Mouse (Mus musculus) ovary, postnatal 14 days (tissue): ENCODE measurements at regions not wholly inside any gene's neighbourhood (a gene's known extent, or its start where the extent isn't known, plus 50 kb on each side); places are given as distances from the start of the nearest gene placed in this dataset.
"Not testable (repeated sequence)": the region's sequence is repeated elsewhere in the genome, so short reads cannot be mapped to it uniquely, and the experiment has no call there.

Experiments used
- DNase-seq: peaks from one replicate; pipeline ENCODE4 v3.0.0; 2022; ENCODE audit warnings: low spot score

DNA sequence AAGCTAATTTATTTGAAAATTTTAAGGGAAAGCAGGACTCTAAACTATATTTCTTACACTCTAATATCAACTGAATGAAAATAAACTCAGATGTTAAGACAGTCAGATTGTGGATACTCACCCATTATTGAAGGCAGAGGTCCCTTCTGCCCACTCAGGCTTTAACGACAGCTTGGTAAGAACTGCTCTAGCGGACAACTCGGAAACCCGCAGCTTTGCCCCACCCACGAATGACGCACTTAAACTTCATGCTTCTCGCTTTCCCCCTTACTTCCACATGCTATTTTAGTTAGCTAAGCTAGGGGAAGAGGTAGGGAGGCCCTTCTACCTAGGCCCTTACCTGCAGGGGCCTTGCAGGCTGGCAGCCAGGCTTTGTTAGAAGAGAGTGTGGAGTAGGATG, 50.8 kb upstream of the Elmo1 start:
- DNase-seq: no peak

DNA sequence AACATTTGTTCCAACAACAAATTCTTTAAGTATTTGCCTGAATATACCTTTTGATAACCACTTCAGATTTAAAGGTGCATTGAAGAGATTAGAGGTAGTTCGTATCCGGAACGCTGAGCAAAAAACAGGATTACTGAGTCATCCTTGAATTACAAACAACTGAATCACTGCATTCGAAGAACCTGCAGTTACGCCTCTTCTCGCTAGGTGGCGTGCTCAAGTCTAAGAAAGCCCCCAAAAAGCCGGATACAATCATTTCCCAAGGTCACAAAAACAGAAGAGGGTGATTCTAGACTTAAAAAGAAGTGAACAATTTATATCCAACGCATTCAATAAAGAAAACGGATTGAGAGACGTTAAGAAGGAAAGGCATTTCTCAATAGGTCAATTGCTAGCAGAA, 51.9 kb upstream of the Elmo1 start:
- no peak for DNase-seq

DNA sequence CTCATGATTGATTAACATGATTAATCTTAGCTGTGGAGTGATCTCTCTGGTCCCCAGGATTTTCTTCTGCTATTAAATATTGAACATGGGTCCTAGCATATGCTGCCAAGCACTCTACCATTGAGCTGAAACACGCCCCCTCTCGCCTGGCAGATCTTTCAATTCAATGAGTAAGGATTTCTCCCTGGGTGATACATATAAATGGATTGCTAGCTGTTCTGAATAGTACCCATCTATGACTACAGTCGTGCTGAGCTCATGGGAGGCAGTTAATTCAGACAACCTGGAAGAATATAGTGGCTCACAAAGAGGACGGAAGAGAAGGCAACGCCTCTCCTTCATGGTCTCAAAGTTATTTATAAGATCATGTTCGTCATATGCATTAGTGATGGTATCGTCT, 53.0 kb upstream of the Elmo1 start:
- no peak for DNase-seq

DNA sequence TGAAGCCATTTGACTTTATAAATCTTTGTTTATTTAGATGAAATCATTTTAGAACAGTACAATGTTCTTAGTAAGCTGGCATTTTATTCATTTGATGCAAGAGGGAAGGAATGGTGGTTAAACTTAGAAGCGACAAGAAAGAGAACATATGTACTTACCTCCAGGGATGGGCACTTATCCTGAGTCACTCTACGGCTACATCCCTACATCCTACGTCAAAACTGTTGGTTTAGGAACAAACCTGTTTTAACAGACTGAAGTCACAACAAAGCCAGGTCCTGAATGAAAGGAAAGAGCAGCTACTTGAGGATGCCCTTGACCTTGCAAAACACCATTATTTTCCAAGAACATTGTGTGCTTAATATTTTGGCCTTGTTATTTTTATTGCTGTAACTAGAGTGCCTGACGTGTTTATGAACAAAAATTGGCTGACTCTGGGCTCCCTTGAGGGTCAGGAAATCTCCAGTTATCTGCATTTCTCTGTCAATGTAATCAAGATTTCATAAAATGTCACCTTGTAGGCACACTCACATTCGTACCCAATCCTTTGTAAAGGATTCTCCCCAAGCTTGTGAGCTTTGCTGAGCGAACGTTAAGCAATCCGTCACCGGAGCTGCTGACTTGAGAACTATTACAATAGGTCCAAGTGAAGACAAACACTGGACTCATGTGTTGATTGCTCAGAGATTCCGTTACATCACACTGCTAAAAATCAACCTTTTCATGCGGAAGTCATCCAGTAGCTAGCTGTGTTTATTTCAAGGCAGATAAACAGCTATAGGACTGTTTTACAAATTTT, 56.3 kb upstream of the Elmo1 start:
- no peak for DNase-seq

DNA sequence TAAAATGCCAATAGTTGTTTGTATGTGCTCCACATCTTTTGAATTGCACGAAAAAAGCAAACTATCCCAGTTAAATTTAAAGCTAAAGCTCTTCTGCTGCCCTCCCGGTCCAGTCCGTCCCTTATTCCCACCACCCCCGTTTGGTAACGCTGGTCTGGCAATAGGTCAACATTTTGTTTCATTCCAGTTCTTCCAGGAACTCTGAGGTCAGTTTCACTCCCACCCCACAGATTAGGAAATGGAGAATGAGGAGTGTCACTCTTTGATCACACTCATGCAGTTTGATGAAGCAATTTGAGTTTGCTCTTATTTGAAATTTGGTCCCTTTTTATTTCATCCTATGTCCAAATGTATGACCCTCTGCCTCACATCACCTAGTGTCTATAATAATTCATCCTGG, 58.7 kb upstream of the Elmo1 start:
- no peak for DNase-seq

DNA sequence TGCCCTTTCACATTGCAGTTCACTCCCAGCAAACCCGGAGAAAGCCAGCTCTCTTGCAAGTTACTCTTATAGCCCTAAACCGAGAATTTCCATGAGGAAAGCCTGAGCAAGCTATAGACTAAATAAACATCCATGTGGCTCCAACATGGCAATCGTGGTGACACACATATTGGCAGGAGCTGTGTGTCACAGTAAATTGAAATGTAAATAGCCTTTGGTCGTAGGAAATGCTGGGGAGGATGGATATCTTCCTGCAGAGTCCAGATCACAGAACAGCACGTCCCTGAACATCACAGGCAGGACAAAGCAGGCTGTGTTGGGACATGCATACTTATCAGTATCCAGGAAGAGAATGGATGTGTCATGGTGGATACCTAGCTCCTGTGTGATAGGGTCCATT, 59.3 kb upstream of the Elmo1 start:
- no peak for DNase-seq

DNA sequence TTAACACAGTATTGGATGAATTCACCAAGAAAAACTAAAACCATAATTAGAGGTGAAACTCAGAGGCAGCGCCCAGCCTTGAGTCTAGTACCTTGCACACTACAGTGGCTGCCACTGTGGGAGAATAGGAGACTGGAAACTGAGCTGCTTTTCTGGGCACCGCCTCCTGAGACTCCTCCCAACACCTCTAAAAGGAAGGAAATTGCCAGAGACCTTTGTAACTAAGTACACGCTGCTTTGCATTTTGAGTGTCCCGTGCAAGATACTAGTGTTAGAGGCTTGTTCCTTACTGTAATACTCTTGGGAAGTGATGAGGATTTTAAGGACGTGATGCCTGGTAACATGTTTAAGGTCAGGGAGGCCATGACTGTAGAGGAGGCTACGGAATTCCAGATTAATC, 63.8 kb upstream of the Elmo1 start:
- DNase-seq: no peak

DNA sequence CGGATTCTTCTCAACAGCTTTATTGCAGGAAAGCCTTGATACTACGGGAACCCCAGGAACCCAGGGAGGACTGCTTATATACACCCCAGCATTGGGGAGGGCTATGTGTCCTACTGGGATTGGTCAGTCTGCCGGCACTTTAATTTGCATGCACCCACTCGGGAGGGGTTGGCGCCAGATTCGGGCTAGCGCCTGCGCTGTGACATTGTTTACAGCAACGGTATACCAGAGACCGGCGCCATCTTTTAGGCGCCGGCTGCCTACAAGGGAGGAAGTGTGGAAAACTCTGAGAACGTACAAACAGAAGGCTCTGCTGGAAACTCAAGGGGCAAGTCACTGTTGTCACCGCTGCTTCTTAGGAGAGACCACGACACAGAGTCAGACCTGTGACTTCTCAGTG, 73.9 kb upstream of the Elmo1 start:
- DNase-seq: not testable (repeated sequence)

DNA sequence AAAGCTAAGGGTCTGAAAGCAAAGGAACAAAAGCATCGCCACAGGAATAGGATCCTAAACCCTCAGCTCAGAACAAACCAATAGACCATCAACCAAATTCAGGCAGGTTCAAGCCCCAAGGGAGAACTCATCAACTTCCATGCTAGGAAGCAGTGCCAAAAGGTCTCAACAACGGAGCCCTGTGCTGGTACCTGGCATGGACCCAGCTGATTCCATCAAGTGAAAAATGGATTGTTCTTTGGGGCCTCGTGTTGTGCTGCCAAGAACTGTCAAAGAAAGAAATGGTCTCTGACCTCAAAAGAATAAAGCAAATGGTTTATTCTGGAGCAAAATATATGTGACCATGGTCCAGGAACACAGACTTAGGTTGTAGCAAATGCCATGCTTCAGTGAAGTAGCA, 77.8 kb upstream of the Elmo1 start:
- peak; percentile 4 for DNase-seq

DNA sequence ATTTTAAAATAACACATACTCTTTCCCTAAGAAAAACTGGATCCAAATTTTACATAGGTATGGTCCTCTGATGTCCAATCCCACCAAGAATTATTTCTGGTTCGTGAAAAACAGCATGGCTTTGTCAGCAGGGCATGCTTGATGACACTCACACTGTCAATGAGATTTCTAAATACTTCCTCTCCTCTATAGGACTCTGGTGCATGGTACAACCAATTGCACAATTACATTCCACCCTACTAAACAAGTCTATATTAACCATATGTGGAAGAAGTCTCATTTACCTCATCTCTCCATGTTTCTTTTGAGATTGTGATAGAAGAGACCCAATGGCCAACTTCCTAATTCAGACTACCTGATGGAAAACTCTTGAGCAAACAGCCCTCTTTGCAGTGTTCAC, 81.2 kb upstream of the Elmo1 start:
- no peak for DNase-seq

DNA sequence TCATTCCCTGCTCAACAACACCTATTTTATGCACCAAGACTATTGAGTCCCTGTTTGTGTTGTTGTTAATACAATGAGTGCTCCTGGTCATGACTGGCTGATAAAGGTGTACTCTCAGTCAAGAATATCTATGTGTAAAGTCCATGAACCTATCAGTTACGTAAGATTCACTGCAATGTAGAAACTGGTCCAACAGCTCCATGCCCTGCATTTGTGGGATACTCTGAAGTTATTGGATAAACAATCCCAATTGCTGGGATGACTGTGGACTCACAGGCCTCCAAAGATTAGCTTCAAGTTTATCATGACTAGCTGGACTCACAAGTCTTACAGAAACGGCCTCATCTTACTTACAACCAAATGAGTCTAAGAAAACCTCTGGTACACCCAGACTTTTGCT, 82.8 kb upstream of the Elmo1 start:
- DNase-seq: no peak

DNA sequence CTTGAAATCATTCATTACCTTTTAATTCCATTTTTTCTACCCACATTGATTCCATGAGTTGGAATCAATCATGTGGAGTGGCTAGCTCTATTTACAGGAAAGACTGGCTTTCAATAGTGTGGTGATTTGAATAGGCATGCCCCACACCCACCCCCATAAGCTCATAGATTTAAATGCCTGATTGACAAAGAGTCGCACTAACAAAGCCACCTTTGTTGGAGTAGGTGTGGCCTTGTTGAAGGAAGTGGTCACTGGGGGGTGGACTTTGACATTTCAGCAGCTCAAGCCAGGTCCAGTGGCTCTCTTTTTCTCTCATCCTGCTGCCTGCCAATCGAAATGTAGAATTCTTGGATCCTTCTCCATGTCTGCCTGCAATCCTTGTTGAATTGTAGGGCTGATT, 92.8 kb upstream of the Elmo1 start:
- no peak for DNase-seq

DNA sequence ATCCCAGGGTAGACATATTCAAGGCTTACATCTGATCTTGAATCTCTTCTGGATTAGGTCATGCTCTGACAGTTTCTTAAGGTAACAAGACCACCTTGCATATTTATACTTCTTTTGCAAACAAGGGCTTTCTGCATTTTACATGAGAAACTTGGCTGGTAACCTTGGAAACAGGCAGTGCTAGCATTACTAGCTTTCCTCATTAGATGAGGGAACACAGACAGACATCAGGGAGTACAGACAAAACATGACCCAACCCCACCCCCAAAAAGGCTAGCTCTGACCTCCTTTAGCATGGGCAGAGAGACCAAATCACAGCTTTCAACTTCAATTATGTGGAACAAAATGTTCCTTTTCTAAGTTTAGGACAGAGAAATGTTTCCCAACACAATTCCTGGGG, 114.8 kb upstream of the Elmo1 start:
- DNase-seq: no peak

DNA sequence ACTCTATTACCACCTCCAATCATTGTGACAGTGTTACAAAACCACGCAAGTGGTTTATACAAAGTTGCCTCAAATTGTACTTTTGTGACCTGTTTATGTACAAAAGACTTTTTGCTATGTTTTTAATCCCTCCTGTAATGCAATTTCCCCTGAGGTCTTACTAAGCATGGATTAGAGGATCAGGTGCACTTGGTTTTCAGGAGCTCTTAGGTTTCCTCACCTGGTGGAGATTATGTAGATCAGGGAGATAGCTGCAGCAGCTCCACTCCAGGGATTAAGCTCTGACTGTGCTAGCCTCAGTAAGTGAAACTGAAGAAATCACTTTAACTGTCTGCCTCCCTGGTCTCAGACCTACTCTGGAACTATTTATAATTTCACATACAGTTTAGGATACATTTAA, 123.8 kb upstream of the Elmo1 start:
- DNase-seq: no peak

DNA sequence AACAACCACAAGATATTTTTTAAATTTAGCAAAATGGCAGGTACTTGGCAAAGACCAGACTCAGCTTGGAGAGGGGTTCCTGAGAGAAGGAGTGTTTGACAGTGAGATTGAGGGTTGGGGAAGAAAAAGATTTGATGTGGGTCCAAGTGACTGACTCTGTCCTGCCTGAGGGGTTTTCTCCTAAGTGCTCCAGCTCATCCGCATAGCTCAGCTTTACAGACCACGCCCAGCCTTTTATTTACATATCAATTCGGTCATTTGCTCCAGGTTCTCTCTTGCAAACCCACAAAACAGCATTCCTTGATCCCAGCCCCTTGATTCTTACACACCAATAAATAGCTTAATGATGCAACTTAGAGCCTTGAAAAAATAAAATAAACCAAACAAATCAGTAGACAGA, 127.4 kb upstream of the Elmo1 start:
- DNase-seq: no peak

DNA sequence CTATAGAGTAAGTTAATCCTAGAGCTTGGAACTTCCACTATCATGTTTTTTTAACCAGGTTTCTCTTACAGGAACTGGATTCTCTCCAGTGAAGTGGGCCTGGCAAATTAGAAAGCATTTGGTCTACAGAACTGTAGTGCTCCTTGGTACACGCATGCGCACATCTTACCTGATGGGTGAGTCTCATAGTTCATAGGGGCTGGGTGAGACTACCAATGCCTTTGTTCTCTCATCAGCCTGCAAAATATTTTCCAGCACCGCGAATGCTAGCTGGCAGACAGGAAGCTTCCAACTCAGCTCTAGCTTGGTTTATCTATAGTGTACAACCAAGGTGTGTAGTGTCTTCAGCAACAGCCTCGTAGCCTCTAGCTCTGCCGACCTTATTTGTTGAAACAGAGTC, 104.7 kb upstream of the Gpr141 start:
- no peak for DNase-seq

DNA sequence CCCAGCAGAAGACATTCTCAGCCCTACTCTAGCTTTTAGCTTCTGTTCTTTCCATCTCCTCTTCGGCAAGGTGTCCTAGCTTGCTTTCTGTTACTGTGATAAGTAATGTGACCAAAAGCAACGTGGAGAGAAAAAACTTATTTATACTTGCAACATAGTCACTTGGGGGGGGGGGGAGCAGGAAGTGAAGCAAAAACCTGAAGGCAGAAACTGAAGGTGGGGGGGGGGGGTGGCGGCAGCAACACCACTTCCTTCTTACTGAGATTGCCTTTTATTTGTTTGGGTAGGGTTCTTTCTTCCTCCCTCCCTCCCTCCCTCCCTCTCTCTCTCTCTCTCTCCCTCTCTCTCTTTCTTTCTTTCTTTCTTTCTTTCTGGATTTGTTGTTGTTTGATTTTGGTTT, 103.8 kb upstream of the Gpr141 start:
- no peak for DNase-seq

DNA sequence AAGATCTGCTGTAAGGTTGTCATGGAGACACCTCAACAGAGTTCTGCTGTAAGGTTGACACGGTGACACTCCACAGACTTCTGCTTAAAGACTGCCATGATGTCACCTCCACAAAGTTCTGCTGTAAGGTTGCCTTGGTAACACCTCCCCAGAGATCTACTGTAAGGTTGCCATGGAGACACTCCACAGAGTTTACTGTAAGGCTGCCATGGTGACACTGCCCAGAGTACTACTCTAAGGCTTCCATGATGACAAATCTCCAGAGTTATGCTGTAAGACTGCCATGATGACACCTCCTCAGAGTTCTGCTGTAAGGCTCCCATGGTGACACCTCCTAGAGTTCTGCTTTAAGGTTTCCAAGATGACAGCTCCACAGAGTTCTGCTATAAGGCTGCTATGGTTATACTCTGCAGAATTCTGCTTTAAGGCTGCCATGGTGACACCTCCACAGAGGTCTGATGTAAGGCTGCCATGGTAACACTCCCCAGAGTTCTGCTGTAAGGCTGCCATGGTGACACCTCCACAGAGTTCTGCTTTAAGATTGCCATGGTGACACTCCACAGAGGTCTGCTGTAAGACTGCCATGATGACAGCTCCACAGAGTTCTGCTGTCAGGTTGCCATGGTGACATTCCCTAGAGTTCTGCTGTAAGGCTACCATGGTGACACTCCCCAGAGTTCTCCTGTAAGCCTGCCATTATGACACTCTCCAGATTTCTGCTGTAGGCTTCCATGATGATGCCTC, 97.2 kb upstream of the Gpr141 start:
- DNase-seq: no peak

DNA sequence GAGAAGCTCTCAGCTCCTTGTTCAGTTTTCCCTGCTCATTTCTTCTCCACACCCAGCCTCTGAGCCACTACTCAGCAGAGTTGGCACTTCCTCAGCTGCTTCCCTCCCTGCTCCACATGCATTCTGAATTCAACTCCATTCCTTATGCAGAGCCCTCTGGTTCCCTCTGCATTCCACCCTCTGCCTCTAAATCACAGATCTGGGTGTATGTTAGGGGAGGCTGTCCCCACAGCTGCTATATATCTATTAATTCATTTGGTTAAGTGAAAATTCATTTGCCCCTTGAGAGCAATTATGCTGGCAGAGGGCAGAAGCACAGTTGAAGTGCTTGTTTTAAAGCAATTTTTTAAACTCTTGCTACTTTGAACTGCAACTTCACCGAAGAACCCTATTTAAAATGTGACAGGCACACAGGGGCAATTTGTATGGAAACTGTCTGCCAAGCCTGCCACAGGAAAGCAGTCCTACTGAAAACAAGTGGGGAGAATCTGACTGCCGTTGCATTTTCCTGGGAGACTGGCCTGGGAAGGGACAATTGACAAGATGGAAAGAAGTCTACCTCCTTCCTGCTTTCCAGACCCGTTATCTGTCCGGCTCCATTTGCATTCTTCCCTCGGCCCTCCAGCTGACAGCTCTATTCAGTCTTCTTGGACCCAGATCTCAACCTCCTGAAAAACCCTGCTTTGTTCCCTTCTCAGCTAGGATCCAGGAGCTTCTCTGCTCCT, 88.0 kb upstream of the Gpr141 start:
- DNase-seq: no peak

DNA sequence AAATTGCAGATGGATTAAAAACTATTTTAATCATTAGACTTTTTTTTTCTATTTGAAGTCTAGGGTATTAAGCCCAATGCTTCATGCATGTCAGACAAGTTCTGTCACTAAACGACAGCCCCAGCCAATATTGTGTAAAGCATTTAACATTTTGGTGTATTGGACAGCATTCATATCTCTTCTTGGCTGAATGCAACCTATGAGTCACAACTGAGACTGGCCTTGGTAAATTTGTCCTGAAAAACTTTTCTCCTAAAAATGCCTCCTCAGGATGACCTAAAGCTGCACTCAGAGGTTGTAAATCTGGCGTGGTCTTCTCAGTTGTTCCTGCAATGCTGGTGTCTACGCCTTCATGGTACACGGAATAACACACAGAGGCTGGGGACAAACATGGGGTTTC, 78.7 kb upstream of the Gpr141 start:
- DNase-seq: no peak

DNA sequence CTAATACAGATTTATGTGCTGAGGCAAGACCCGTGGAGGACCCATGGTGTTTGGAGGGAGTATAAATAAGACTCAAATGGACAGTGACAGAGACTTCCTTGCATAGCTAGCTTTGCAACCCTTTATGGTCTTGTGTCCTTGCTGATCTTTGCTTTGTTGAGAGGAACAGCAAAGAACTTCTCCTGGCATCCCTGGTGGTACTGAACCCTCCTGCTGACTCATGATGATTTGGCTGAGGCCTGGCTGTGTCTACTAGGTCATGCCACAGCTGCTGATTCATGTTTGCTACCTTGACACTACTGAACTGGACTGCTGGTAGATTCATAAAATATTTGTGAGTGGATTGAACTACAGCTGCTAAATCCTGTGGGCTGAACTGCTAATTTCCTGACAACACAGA, 73.1 kb upstream of the Gpr141 start:
- DNase-seq: no peak

DNA sequence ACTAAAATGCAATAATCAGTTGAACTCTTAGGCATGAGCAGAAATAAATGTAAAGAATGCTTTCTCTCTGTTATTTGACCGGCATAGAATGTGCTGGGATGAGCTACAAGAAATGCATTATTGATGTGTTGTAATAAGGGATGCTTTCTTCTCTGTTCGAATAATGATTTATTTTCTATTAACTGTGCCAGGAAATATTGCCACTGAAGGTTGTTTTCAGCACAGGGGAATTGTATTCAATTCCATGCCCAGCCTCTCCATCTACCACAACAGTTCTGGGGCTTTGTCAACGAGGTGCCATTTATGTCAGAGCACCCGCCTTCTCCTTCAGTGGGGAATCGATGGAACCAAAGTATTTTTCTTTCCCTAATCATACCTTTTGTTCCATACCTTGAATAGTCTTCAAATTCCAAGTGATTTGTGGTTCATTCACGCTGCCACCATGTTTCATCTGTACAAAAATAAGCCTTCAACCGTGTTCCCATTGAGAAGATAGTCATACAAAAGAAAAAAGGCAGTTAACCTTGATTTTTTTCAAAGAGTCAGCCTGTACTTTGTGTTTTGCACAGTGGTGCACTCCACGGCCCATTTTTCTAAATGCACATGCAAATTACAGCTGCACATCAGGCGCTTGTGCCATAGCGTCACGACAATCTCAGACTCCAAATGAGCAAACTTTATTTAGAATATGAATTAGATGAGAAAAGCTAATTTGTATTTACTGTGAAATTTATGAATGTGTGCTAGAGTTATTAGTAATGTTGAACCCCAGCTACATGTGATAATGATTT, 65.1 kb upstream of the Gpr141 start:
- DNase-seq: no peak
